Mouse (Mus musculus) cerebellum, adult 18-20 months (tissue): ENCODE data around the gene Cebpg.

Source experiments
- DNase-seq, 2 experiments: peaks; one replicate each; pipeline ENCODE4 v3.0.0; 2021

Cebpg gene

DNA sequence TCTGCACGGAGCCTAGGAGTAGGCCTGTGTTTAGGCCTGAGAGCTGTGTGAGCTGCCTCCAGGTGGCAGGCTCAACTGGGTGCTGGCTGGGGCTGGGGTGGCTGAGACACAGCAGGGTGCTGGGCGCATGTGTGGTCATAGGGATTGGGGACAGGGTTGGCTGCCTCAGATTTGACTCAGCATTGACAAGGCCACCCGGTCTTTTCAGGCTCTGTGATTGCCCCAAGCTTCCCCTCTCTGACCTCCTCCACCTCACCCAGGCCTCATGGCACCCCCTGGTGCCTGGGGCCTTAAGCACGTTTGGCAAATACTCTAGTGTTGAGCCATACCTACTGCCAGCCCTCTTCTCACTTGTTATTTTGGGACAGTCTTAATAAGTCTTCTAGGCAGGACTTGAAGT, 33.1 kb downstream of the Cebpg start:
- DNase-seq: no peak

DNA sequence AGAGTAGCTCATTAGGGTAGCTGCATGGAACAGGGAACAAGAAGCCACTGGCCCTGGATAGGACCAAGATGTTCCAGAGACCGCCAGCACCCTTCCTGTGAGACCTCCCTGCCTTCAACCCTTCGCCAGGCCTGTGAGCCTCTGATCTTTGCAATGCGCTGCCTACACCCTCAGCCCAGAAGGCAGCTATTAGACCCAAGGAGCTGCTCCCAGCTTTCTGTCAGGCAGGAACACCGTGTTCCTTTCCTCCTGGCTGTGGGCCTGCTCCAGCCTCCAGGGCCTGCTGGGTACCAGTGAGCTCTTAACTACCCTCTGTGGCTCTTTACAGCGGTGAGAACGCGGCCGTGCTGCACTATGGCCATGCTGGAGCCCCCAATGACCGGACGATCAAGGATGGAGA, 35.0 kb downstream of the Cebpg start:
- DNase-seq: no peak

DNA sequence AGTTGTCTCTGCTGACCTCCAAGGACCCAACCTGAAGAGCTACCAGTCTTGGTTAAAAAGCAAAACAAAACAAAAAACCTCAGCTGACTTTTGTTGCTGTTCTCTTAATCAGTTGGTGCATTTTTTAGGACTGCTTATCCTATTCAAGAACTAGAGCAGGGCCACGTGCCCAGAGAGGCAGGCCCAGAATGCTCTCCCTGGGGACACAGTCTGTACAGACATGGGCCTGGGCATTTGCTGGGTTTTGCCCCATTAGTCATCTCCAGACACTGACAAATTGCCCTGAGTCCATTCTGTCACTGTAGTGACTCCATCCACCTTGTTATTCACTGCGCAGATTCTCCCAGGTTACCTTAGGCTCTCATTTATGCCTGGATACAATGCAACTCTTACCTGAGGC, 41.1 kb downstream of the Cebpg start:
- DNase-seq: no peak

DNA sequence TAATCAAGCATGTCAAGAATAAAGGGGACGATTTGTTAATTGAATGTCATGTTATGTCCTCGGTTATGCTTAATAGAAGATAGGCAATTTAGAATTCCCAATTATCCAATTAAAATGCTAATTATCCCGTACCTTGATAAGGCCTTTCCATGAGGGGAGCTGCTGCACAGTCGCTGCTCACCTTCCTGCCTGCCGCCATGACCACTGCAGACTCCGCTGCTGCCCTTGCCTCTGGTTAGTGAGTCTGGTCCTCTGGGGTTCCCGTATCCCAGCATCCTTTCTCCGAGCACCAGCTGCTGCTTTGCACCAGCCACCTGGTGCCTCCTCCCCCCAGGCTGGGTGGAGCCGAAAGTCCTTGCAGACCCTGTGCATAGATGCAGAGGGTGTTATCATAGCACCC, 43.1 kb downstream of the Cebpg start:
- no peak for DNase-seq

DNA sequence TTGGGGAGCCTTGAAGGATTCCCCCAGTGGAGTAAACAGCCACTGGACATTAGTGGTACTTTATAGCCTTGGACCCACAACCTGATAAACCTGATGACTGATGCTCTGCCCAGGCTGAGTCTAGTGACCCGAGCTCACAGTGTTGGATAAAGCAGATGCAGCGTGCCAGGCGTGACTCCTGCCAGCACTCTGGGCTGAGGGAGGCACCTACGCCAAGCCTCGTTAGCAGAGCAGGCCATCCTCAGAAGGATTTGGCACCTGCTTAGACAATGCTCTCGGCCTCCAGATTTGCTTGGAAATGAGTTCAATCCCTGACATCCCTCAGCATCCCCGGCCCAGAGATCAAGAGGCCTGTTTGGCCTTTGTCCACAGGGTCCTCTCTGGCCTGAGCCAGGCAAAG, 49.7 kb downstream of the Cebpg start:
- DNase-seq: no peak

DNA sequence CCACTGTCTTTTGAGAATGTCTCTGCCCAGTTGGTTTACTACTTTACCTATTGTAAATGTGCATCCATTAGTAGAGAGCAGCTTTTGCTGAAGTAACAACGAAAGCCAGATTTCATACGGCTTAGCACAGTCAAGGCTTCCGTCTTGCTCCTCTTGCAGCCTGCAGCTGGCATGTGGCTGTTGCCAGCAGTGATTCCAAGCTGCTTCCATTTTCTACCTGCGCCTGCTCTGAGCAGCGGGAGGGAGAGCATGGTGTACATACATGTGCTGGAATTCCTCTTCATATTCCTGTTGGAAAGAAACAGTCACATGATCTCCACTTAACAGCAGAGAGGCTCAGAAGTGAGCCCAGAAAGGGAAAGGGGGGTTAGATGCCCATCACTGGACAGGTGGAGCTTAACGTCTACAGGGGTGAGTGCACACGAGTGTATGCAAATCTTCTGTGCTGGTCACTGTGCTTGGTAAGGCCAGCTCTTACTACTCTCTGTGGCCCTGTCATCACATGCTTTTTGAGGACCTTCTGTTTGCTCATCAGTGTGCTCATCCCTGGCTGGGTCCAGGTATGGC, 53.1 kb downstream of the Cebpg start:
- DNase-seq: no peak

DNA sequence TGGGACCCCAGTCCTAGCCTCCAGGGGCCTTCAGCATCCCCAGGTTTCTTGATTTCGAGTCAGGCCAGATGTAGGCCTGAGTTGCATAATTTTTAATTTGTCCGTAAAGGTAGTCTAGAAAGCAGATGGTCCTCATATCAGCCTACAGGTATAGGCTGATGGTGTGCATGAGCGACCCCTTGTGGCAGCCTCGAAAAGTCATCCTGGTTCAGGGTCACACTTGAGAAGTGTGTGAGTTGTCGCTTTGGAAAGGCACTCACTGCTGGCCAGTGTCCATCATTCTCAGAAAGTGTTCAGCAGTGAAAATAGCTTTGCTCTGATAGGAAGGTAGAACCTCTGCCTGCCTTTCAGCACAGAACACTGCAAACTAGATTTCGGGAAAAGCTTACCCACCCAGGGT, 55.5 kb downstream of the Cebpg start:
- peak in 1 of 2 experiments; percentile 30 for DNase-seq
